Mouse (Mus musculus): ENCODE results near the gene Zfp768. TPM values are rescaled to one million over a fixed set of nuclear protein-coding genes. Genes with fewer than 3 reads are reported as not detected.
A peak's percentile ranks its signal among the peaks of the same experiment; 100 is the strongest.

Zfp768 gene
- total RNA-seq, 2 experiments from 2014 or later = 3.5 to 4.4 TPM

- no peak for ATAC-seq (replicated peaks; ENCODE audit: low FRiP score, low TSS enrichment, poor library complexity, severe bottlenecking)
Observed at GRCm38 (mm10) chr7:127321106-127321505, 24.3 kb downstream of the Zfp768 start.

- ATAC-seq (replicated peaks; ENCODE audit: low FRiP score, low TSS enrichment, poor library complexity, severe bottlenecking) = no peak
Observed at GRCm38 (mm10) chr7:127313912-127314311, 31.5 kb downstream of the Zfp768 start.

- ATAC-seq (replicated peaks; ENCODE audit: low FRiP score, low TSS enrichment, poor library complexity, severe bottlenecking) = no peak
Observed at GRCm38 (mm10) chr7:127309951-127310350, 35.4 kb downstream of the Zfp768 start.

- ATAC-seq (replicated peaks; ENCODE audit: low FRiP score, low TSS enrichment, poor library complexity, severe bottlenecking) = peak; percentile 74
Observed at GRCm38 (mm10) chr7:127308887-127309286, 36.5 kb downstream of the Zfp768 start.

GRCm38 (mm10) chr7:127308431-127308830, 37.0 kb downstream of the Zfp768 start:
- ATAC-seq (replicated peaks; ENCODE audit: low FRiP score, low TSS enrichment, poor library complexity, severe bottlenecking) = no peak

- ATAC-seq (replicated peaks; ENCODE audit: low FRiP score, low TSS enrichment, poor library complexity, severe bottlenecking) = no peak
Observed at GRCm38 (mm10) chr7:127297586-127298193, 47.7 kb downstream of the Zfp768 start.

GRCm38 (mm10) chr7:127296786-127297555, 48.4 kb downstream of the Zfp768 start:
- ATAC-seq (replicated peaks; ENCODE audit: low FRiP score, low TSS enrichment, poor library complexity, severe bottlenecking) = no peak

- peak; percentile 36; the same call in 1 of the 2 replicates for ATAC-seq (replicated peaks; ENCODE audit: low FRiP score, low TSS enrichment, poor library complexity, severe bottlenecking)
Observed at GRCm38 (mm10) chr7:127296098-127296497, 49.3 kb downstream of the Zfp768 start, which contains the start of gene Itgal. Itgal (plus strand) TSS chr7:127296260.

Other genes starting within 250 kb of the Zfp768 start
- gene Qprt, start 223.4 kb downstream of the Zfp768 start, total RNA-seq (2014; fragmentation: Nextera tagmentation) = 4.4 and 8.2 TPM in 2 replicates
- 1.7 and 5.3 TPM in 2 replicates for gene Qprt, start 223.4 kb downstream of the Zfp768 start, total RNA-seq (2017)
- gene Spn, start 207.8 kb downstream of the Zfp768 start, total RNA-seq (2014; fragmentation: Nextera tagmentation) = 134 and 142 TPM in 2 replicates
- gene Spn, start 207.8 kb downstream of the Zfp768 start, total RNA-seq (2017) = 294 and 351 TPM in 2 replicates
- gene Cd2bp2, start 149.5 kb downstream of the Zfp768 start, total RNA-seq (2014; fragmentation: Nextera tagmentation) = 49.6 and 54.8 TPM in 2 replicates
- 51.8 and 63.3 TPM in 2 replicates for gene Cd2bp2, start 149.5 kb downstream of the Zfp768 start, total RNA-seq (2017)
- 25.5 and 35.8 TPM in 2 replicates for gene Tbc1d10b, start 137.1 kb downstream of the Zfp768 start, total RNA-seq (2014; fragmentation: Nextera tagmentation)
- 23.9 and 41.0 TPM in 2 replicates for gene Tbc1d10b, start 137.1 kb downstream of the Zfp768 start, total RNA-seq (2017)
- gene Mylpf, start 136.7 kb downstream of the Zfp768 start, total RNA-seq (2014; fragmentation: Nextera tagmentation) = 36.1 and 48.6 TPM in 2 replicates
- gene Mylpf, start 136.7 kb downstream of the Zfp768 start, total RNA-seq (2017) = 22.2 and 30.8 TPM in 2 replicates
- 17.0 and 18.3 TPM in 2 replicates for gene Zfp553, start 112.5 kb downstream of the Zfp768 start, total RNA-seq (2014; fragmentation: Nextera tagmentation)
- gene Zfp553, start 112.5 kb downstream of the Zfp768 start, total RNA-seq (2017) = 22.7 and 31.7 TPM in 2 replicates
- gene Sept1, start 112.5 kb downstream of the Zfp768 start, total RNA-seq (2014; fragmentation: Nextera tagmentation) = 41.3 and 47.7 TPM in 2 replicates
- gene Sept1, start 112.5 kb downstream of the Zfp768 start, total RNA-seq (2017) = 24.8 and 25.5 TPM in 2 replicates
- gene Zfp771, start 101.3 kb downstream of the Zfp768 start, total RNA-seq (2014; fragmentation: Nextera tagmentation) = 15.1 and 16.6 TPM in 2 replicates
- gene Zfp771, start 101.3 kb downstream of the Zfp768 start, total RNA-seq (2017) = 13.6 and 14.1 TPM in 2 replicates
- gene Dctpp1, start 84.9 kb downstream of the Zfp768 start, total RNA-seq (2014; fragmentation: Nextera tagmentation) = 61.0 and 138 TPM in 2 replicates
- gene Dctpp1, start 84.9 kb downstream of the Zfp768 start, total RNA-seq (2017) = 44.5 and 48.2 TPM in 2 replicates
- 61.7 and 74.2 TPM in 2 replicates for gene Sephs2, start 71.5 kb downstream of the Zfp768 start, total RNA-seq (2014; fragmentation: Nextera tagmentation)
- gene Sephs2, start 71.5 kb downstream of the Zfp768 start, total RNA-seq (2017) = 115 and 130 TPM in 2 replicates
- gene Itgal, start 49.3 kb downstream of the Zfp768 start, total RNA-seq (2014; fragmentation: Nextera tagmentation) = 5.5 and 11.4 TPM in 2 replicates
- gene Itgal, start 49.3 kb downstream of the Zfp768 start, total RNA-seq (2017) = 2.6 and 4.6 TPM in 2 replicates
- gene Zfp747, start 30.5 kb upstream of the Zfp768 start, total RNA-seq (2014; fragmentation: Nextera tagmentation) = 7.7 and 8.3 TPM in 2 replicates
- 4.0 and 10.9 TPM in 2 replicates for gene Zfp747, start 30.5 kb upstream of the Zfp768 start, total RNA-seq (2017)
- 2.3 and 4.0 TPM in 2 replicates for gene 9130019O22Rik, start 41.6 kb upstream of the Zfp768 start, total RNA-seq (2014; fragmentation: Nextera tagmentation)
- gene 9130019O22Rik, start 41.6 kb upstream of the Zfp768 start, total RNA-seq (2017) = 3.6 and 4.8 TPM in 2 replicates
- gene E430018J23Rik, start 48.0 kb upstream of the Zfp768 start, total RNA-seq (2014; fragmentation: Nextera tagmentation) = 3.1 and 8.6 TPM in 2 replicates
- gene E430018J23Rik, start 48.0 kb upstream of the Zfp768 start, total RNA-seq (2017) = 7.8 TPM in 2 replicates
- gene Zfp764, start 61.2 kb upstream of the Zfp768 start, total RNA-seq (2014; fragmentation: Nextera tagmentation) = 1.8 and 6.5 TPM in 2 replicates
- 3.7 and 4.2 TPM in 2 replicates for gene Zfp764, start 61.2 kb upstream of the Zfp768 start, total RNA-seq (2017)
- gene Zfp688, start 76.5 kb upstream of the Zfp768 start, total RNA-seq (2014; fragmentation: Nextera tagmentation) = 6.9 and 14.9 TPM in 2 replicates
- gene Zfp688, start 76.5 kb upstream of the Zfp768 start, total RNA-seq (2017) = 6.8 and 11.2 TPM in 2 replicates
- 3.6 and 5.8 TPM in 2 replicates for gene Zfp689, start 103.6 kb upstream of the Zfp768 start, total RNA-seq (2014; fragmentation: Nextera tagmentation)
- gene Zfp689, start 103.6 kb upstream of the Zfp768 start, total RNA-seq (2017) = 2.0 and 2.5 TPM in 2 replicates
- 76.2 and 109 TPM in 2 replicates for gene Prr14, start 114.0 kb upstream of the Zfp768 start, total RNA-seq (2014; fragmentation: Nextera tagmentation)
- gene Prr14, start 114.0 kb upstream of the Zfp768 start, total RNA-seq (2017) = 33.1 and 34.2 TPM in 2 replicates
- gene Fbrs, start 133.6 kb upstream of the Zfp768 start, total RNA-seq (2014; fragmentation: Nextera tagmentation) = 86.2 and 111 TPM in 2 replicates
- gene Fbrs, start 133.6 kb upstream of the Zfp768 start, total RNA-seq (2017) = 11.8 and 17.7 TPM in 2 replicates
- gene Srcap, start 166.4 kb upstream of the Zfp768 start, total RNA-seq (2014; fragmentation: Nextera tagmentation) = 126 and 170 TPM in 2 replicates
- gene Srcap, start 166.4 kb upstream of the Zfp768 start, total RNA-seq (2017) = 21.9 and 22.7 TPM in 2 replicates
- 30.3 and 58.3 TPM in 2 replicates for gene Gm42715, start 174.0 kb upstream of the Zfp768 start, total RNA-seq (2014; fragmentation: Nextera tagmentation)
- 7.4 and 8.8 TPM in 2 replicates for gene Gm42715, start 174.0 kb upstream of the Zfp768 start, total RNA-seq (2017)
- not detected in 2 replicates for gene Tmem265, start 215.8 kb upstream of the Zfp768 start, total RNA-seq (2014; fragmentation: Nextera tagmentation)
- 3.4 TPM in 1 of 2 replicates, not detected in the other for gene Tmem265, start 215.8 kb upstream of the Zfp768 start, total RNA-seq (2017)
- 43.0 and 59.6 TPM in 2 replicates for gene Phkg2, start 227.8 kb upstream of the Zfp768 start, total RNA-seq (2014; fragmentation: Nextera tagmentation)
- 21.1 and 30.5 TPM in 2 replicates for gene Phkg2, start 227.8 kb upstream of the Zfp768 start, total RNA-seq (2017)
- gene Ccdc189, start 243.0 kb upstream of the Zfp768 start, total RNA-seq (2014; fragmentation: Nextera tagmentation) = 6.1 TPM in 1 of 2 replicates, not detected in the other
- gene Ccdc189, start 243.0 kb upstream of the Zfp768 start, total RNA-seq (2017) = 0.38 and 6.8 TPM in 2 replicates
- 45.6 and 48.7 TPM in 2 replicates for gene Rnf40, start 243.2 kb upstream of the Zfp768 start, total RNA-seq (2014; fragmentation: Nextera tagmentation)
- 35.1 and 37.9 TPM in 2 replicates for gene Rnf40, start 243.2 kb upstream of the Zfp768 start, total RNA-seq (2017)